In the genomic region with DNA sequence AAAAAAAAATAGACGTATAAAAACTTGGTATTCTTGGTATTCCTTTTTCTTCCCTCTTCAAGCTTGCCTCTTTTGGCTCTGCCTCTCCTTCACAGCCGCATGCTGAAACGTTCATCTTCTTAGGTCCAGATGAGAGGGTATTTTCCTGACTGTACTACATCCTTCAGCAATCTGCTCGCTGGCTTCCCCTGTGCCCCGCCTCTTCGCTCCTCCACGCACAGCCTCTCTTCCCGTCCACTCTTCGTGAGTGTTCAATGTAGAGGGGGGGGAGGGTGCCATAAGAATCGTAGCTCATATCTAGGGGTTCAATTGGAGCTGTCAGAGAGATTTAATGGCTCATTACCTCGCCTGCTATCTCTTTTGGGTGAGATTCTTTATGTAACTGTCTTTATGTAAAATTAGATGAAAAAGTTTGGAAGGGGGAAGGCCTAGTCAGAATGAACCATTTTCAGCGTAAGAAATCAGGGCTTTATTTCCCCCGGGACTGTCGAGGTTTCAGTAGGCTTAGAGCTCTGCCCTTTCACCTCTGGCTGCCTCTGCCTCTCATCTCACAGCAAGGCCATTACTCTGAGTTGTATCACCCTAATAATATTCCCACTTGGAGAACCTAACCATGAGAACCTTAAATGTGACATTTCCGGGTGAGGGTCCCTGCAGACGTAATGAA, we compare ENCODE assay signal across 11 mouse cellular contexts.
DNase-seq lines count a peak whose midpoint lies in the region; ATAC-seq lines count a peak whose summit lies in the region.
"Had no signal": no experiment of that assay in that cellular context is flagged by ENCODE, and none has a peak within 500 bp of the region (broad histone marks: within the 10 kb centered on the region; RNA-seq: fewer than 3 reads in every experiment).

No protein-coding gene starts in this region.

- WGBS in forebrain, embryonic 16.5 days = 36% methylated on average over 16 of the region's 16 CpGs
- WGBS in forebrain, embryonic 13.5 days = 36% methylated on average over 16 of the region's 16 CpGs
- WGBS in neural tube, embryonic 11.5 days = 32% methylated on average over 16 of the region's 16 CpGs

- ATAC-seq in forebrain, embryonic 16.5 days = 0 out of 2 replicates have a peak, but pooled peaks have one; percentile 41
- ATAC-seq in forebrain, embryonic 13.5 days = no peak
- ATAC-seq in neural tube, embryonic 11.5 days (ENCODE audit: insufficient read depth, low FRiP score, low TSS enrichment) = no peak; the same call in 1 of the 2 replicates
- ATAC-seq in erythroblast, adult 5-6 weeks (replicated peaks; ENCODE audit: low FRiP score, poor library complexity, severe bottlenecking) = no peak

- peaks cover 20% of the 10 kb centered on the region for H3K4me1 ChIP-seq in forebrain, embryonic 16.5 days (replicated peaks; ENCODE audit: control insufficient read depth, insufficient read depth, low read length)
- H3K4me1 ChIP-seq in forebrain, embryonic 13.5 days = peaks cover 27% of the 10 kb centered on the region
- no peaks in the 10 kb centered on the region for H3K4me1 ChIP-seq in neural tube, embryonic 11.5 days (ENCODE audit: control insufficient read depth, insufficient read depth, low read length)

- H3K27me3 ChIP-seq in forebrain, embryonic 16.5 days (replicated peaks; ENCODE audit: control insufficient read depth, insufficient read depth, low read length) = no peaks in the 10 kb centered on the region
- no peaks in the 10 kb centered on the region for H3K27me3 ChIP-seq in forebrain, embryonic 13.5 days
- H3K27me3 ChIP-seq in neural tube, embryonic 11.5 days (ENCODE audit: control insufficient read depth, insufficient read depth, low read length) = no peaks in the 10 kb centered on the region

- H3K9me3 ChIP-seq in forebrain, embryonic 16.5 days (ENCODE audit: control insufficient read depth, low read length) = no peaks in the 10 kb centered on the region
- H3K9me3 ChIP-seq in forebrain, embryonic 13.5 days (replicated peaks) = no peaks in the 10 kb centered on the region
- H3K9me3 ChIP-seq in neural tube, embryonic 11.5 days (ENCODE audit: control insufficient read depth, low read length) = no peaks in the 10 kb centered on the region

- no peak for DNase-seq in neural tube, embryonic 11.5 days (ENCODE audit: low spot score)
- DNase-seq in neural tube, embryonic 10.5 days (ENCODE audit: extremely low spot score, low spot score) = no peak
- DNase-seq in mesoderm, embryonic 11.5 days (ENCODE audit: low read depth, low spot score) = peak; percentile 40
- DNase-seq in Muller cell, postnatal 12 days (ENCODE audit: inconsistent ontology term) = no peak
- no peak for DNase-seq in cerebellum, adult 8-10 months
- DNase-seq: left cerebral cortex, postnatal 4 days; right cerebral cortex, postnatal 4 days; thymus, adult 2 months had no signal

- no peaks in the 10 kb centered on the region for H3K36me3 ChIP-seq in forebrain, embryonic 16.5 days (ENCODE audit: control insufficient read depth, insufficient read depth)
- no peaks in the 10 kb centered on the region for H3K36me3 ChIP-seq in forebrain, embryonic 13.5 days (ENCODE audit: poor library complexity, severe bottlenecking)
- H3K36me3 ChIP-seq in neural tube, embryonic 11.5 days (ENCODE audit: control insufficient read depth, insufficient read depth, low read length) = no peaks in the 10 kb centered on the region

- H3K27ac ChIP-seq in forebrain, embryonic 16.5 days (ENCODE audit: low read length) = no peak overlapping the region
- H3K27ac ChIP-seq in forebrain, embryonic 13.5 days = no peak overlapping the region
- H3K27ac ChIP-seq in neural tube, embryonic 11.5 days (ENCODE audit: low read depth, low read length) = 0 out of 2 replicates have a peak overlapping the region, but pooled peaks have one; percentile 31

- no peak overlapping the region for H3K4me3 ChIP-seq in forebrain, embryonic 16.5 days (replicated peaks; ENCODE audit: low read length)
- H3K4me3 ChIP-seq in forebrain, embryonic 13.5 days = no peak overlapping the region
- no peak overlapping the region for H3K4me3 ChIP-seq in neural tube, embryonic 11.5 days (ENCODE audit: low read depth, low read length)

- H3K9ac ChIP-seq in forebrain, embryonic 16.5 days (replicated peaks; ENCODE audit: low read depth, low read length) = no peak overlapping the region
- H3K9ac ChIP-seq in forebrain, embryonic 13.5 days = no peak overlapping the region; the same call in 1 of the 2 replicates
- H3K9ac ChIP-seq in neural tube, embryonic 11.5 days (ENCODE audit: low read length) = no peak overlapping the region

- H3K4me2 ChIP-seq in forebrain, embryonic 16.5 days (ENCODE audit: low read length) = no peak overlapping the region
- H3K4me2 ChIP-seq in forebrain, embryonic 13.5 days = no peak overlapping the region
- no peak overlapping the region for H3K4me2 ChIP-seq in neural tube, embryonic 11.5 days (ENCODE audit: low read depth)
